Mouse (Mus musculus) inflammation-experienced regulatory T-cells, adult 16 weeks (primary cell): ENCODE data around the gene Prr32. TPM values are rescaled to one million over a fixed set of nuclear protein-coding genes. Genes with fewer than 3 reads are reported as not detected.

Experiments
- polyA plus RNA-seq: library from polyadenylated mRNA; unstranded; fragments of 100-300 nt; shearing (Covaris generic); gene quantifications from one replicate; pipeline ENCODE4 v1.2.1, GENCODE M21; 2017

Gene Prr32
- polyA plus RNA-seq, result not detected

GRCm38 (mm10) chrX:45090604-45091003 lies at the start of gene Prr32:
Prr32 (plus strand) TSS chrX:45090904.

